Mouse (Mus musculus) heart, adult 11 months (tissue): ENCODE results near the gene Hes6.

ENCODE experiments used
- DNase-seq: peaks from one replicate; pipeline ENCODE4 v3.0.0; 2022

Hes6 gene

GRCm38 (mm10) chr1:91398260-91399062 is 15.4 kb downstream of the Hes6 start, which contains the start of gene Ilkap:
Ilkap (minus strand) TSS chr1:91398815.
- peak; percentile 99 for DNase-seq

GRCm38 (mm10) chr1:91397927-91398259 is 15.9 kb downstream of the Hes6 start:
- DNase-seq = peak; percentile 90

DNA sequence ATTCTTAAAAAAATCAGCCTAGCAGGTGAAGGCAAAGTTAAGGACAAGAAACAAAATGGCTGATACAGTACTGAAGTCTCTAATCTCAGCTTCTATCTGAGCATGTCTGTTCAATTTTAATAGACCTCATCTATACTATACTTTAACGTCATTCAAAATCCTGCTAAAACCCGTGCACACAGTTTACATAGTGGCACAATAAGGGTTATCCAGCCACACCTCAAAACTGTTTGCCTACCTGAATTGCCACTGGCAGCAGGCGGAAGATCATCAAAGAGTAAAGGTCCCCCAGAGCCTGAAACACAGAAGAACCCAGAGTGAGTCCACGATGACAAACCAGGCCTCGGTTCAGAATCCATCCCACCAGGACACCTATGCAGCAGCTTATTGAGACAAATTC is 23.5 kb downstream of the Hes6 start:
- DNase-seq = no peak

GRCm38 (mm10) chr1:91381091-91381471 is 32.8 kb downstream of the Hes6 start:
- no peak for DNase-seq

GRCm38 (mm10) chr1:91380453-91381090 is 33.3 kb downstream of the Hes6 start:
- DNase-seq = no peak

DNA sequence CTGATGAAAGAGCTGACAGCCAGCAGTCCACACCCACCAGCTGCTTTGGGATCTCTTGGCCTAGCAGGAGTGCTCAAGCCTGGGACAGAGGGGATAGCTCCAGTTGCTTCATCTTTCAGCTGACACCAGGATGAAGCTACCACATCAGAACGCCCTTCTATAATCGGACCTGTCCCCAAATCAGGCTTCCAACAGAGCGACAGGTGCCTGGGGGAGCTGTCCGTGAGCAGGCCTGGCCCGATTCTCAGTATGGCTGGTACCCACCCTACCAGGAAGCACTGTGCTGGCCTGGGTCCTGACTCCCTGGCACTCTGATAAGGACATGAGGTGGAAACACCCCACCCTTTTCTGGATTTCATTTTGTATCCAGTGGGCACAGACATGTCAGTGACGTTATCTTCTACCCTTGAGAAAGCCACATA is 40.4 kb downstream of the Hes6 start:
- peak; percentile 89 for DNase-seq

GRCm38 (mm10) chr1:91370055-91370454 is 43.8 kb downstream of the Hes6 start:
- no peak for DNase-seq

- DNase-seq = no peak
Observed at GRCm38 (mm10) chr1:91369408-91369807, 44.4 kb downstream of the Hes6 start.

DNA sequence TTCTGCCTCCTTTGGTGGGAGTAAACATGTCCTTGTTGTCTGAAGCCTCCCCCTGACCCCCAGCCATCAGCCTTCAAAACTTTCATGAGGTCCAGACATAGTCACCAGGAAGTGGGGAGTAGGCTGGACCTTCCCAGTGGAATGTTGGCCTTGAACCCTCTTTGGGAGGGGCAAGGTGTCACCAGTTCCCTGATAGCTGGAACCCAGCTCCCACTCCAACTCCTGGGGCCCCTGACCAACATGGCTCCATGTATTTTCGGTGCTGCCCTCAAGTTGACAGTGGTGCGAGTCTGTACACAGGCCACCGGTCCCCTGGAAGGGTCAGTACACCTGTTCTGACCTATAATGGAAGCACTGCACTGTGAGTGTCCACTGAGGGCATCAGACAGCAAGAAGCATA is 46.5 kb downstream of the Hes6 start:
- DNase-seq = no peak

DNA sequence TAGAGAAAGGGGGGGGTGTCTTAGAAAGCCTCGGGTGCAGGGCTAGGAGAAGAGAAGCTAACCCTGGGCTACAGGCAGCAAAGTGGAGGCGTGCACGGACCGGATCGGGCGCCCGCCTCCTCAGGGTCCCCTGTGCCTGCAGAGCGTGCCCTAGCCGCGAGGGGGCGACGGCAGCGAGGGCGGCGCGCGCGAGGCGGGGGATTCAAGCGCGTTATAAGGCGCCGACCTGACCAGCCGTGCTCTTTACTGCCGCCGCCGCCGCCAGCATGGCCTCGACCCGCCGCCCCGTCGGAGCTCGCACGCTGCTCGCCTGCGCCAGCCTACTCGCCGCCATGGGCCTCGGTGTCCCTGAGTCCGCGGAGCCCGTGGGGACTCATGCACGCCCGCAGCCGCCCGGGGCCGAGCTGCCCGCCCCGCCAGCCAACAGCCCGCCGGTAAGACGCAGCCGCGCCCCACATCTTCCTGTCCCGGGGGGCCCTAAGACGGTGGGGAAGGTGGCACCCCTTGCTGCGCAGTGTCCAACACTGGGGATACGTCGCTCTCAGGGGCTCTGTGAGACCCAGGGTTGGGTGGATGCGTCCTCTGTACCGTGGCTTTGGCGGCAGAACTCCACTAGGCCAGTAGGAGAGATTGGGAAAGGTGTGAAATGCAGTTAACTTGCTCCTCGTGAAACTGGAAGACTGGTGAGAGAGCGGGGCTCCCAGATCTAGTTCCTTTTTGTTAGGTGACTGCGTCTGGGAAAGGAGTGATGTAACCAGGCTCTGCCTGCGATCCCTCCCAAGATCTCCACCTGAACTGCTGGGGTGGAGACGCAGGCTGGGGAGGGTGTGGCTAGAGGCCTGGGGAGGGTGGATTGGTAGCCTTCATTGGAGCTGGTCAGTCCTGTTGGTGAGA is 47.4 kb downstream of the Hes6 start, which contains the start of gene Erfe:
TSS of gene Erfe (plus strand) at position 216 of the 894 bp plus-strand sequence.
- DNase-seq = peak; percentile 96

DNA sequence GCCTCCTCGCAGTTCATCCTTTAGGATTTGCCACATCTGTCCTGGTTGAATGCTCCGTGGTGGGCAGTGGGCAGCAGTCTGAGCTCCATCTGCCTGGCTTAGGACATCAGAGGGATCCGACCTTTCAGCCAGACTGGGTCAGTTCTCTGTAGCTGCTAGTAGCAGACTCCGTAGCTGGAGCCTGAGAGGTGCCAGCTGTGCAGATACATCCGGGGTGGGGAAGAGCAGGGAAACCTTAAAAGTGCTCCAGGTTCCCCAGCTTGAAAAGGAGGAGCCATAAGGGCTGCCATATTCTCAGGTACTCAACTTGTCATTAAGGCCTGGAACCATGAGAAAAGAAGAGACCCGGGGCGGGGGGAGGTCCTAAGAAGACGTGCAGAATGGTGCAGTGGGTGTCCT is 48.0 kb downstream of the Hes6 start:
- no peak for DNase-seq

- peak; percentile 91 for DNase-seq
Observed at GRCm38 (mm10) chr1:91364822-91365644, 48.8 kb downstream of the Hes6 start.

DNA sequence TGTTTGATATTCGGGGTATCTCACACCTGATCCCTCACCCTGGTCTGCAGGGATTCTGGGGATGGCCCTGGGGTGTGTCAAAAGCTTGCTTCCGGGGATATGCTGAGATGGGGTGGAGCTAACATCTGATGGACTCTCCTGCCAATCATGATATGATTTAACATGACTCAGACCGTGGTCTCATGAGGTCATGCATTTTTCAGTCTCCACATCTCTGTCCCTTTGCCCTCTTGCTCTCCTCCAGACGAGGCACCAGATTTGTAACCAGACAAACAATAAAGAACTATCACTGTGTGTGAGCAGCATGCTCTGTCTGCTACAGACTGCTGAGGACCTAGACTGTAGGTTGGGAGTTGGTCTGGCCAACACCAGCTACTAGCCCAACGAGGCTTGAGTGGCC is 51.7 kb downstream of the Hes6 start:
- no peak for DNase-seq
